Mouse (Mus musculus): Measurements from ENCODE around the gene Adamtsl1. TPM values are rescaled to one million over a fixed set of nuclear protein-coding genes. Genes with fewer than 3 reads are reported as not detected.

Gene Adamtsl1
- polyA plus RNA-seq, 1 experiment from 2014 or later = 3.0 TPM

DNA sequence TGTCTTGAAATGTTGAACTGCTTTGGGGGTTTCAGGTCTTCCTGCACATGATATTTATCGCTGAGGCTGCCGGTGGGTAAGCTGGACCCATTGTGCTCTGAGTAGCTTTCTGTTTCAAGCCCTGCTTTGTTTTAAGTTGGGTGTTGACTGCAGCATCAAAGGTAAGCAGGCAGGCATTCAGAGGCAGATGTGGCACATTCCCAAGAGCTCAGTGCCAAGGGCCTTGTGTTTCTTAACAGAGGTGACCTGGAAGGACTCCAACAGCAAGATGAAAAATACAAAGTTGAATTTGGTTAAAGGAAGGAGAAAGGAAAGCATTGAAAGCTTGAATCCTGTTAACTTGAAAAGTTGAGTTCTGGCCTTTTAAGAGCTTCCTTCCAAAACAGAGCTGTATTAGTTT lies 402.1 kb downstream of the Adamtsl1 start:
- Histone ChIP-seq H3K27ac (no peak overlapping the region), H3K4me1 (no peaks in the 10 kb centered on the region), H3K36me3 (replicated peaks) (no peaks in the 10 kb centered on the region), H3K9me3 (no peaks in the 10 kb centered on the region), H3K27me3 (ENCODE audit: poor library complexity, severe bottlenecking) (no peaks in the 10 kb centered on the region), H3K4me3 (no peak overlapping the region)
- DNase-seq (ENCODE audit: extremely low spot score, low spot score) = no peak
- WGBS = 33% methylated on average over 2 of the region's 2 CpGs

- WGBS = 79% methylated on average over 4 of the region's 4 CpGs
- Histone ChIP-seq H3K27me3 (ENCODE audit: poor library complexity, severe bottlenecking) (no peaks in the 10 kb centered on the region), H3K4me3 (no peak overlapping the region), H3K36me3 (replicated peaks) (no peaks in the 10 kb centered on the region), H3K4me1 (no peaks in the 10 kb centered on the region), H3K27ac (no peak overlapping the region), H3K9me3 (no peaks in the 10 kb centered on the region)
- DNase-seq (ENCODE audit: extremely low spot score, low spot score) = no peak
Measured at GRCm38 (mm10) chr4:85918366-85918765, 404.4 kb downstream of the Adamtsl1 start.

GRCm38 (mm10) chr4:85920474-85920873 lies 406.5 kb downstream of the Adamtsl1 start:
- Histone ChIP-seq H3K27me3 (ENCODE audit: poor library complexity, severe bottlenecking) (no peaks in the 10 kb centered on the region), H3K27ac (no peak overlapping the region), H3K4me1 (no peaks in the 10 kb centered on the region), H3K9me3 (no peaks in the 10 kb centered on the region), H3K36me3 (replicated peaks) (no peaks in the 10 kb centered on the region), H3K4me3 (no peak overlapping the region)
- WGBS = 94% methylated on average over 3 of the region's 3 CpGs
- DNase-seq (ENCODE audit: extremely low spot score, low spot score) = no peak

- DNase-seq (ENCODE audit: extremely low spot score, low spot score) = no peak
- no peaks in the 10 kb centered on the region for H3K36me3 ChIP-seq (replicated peaks)
- 93% methylated on average over 4 of the region's 4 CpGs for WGBS
- H3K4me1 ChIP-seq = no peaks in the 10 kb centered on the region
- H3K27ac ChIP-seq = no peak overlapping the region
- H3K9me3 ChIP-seq = no peaks in the 10 kb centered on the region
- H3K4me3 ChIP-seq = no peak overlapping the region
- H3K27me3 ChIP-seq (ENCODE audit: poor library complexity, severe bottlenecking) = no peaks in the 10 kb centered on the region
Measured at GRCm38 (mm10) chr4:85922741-85923140, 408.8 kb downstream of the Adamtsl1 start.

- Histone ChIP-seq H3K36me3 (replicated peaks) (no peaks in the 10 kb centered on the region), H3K4me3 (no peak overlapping the region), H3K27ac (no peak overlapping the region), H3K4me1 (no peaks in the 10 kb centered on the region), H3K27me3 (ENCODE audit: poor library complexity, severe bottlenecking) (no peaks in the 10 kb centered on the region), H3K9me3 (no peaks in the 10 kb centered on the region; the same call in 1 of the 2 replicates)
- no peak for DNase-seq (ENCODE audit: extremely low spot score, low spot score)
Measured at GRCm38 (mm10) chr4:85932129-85932528, 418.2 kb downstream of the Adamtsl1 start.

- Histone ChIP-seq H3K36me3 (replicated peaks) (no peaks in the 10 kb centered on the region), H3K27me3 (ENCODE audit: poor library complexity, severe bottlenecking) (no peaks in the 10 kb centered on the region), H3K27ac (no peak overlapping the region), H3K4me1 (0 out of 2 replicates have a peak, but pooled peaks cover 4% of the 10 kb centered on the region), H3K4me3 (no peak overlapping the region), H3K9me3 (no peaks in the 10 kb centered on the region)
- WGBS = 89% methylated on average over 5 of the region's 5 CpGs
- no peak for DNase-seq (ENCODE audit: extremely low spot score, low spot score)
Measured at GRCm38 (mm10) chr4:85939460-85939859, 425.5 kb downstream of the Adamtsl1 start.

- H3K27ac ChIP-seq = no peak overlapping the region
- no peaks in the 10 kb centered on the region for H3K36me3 ChIP-seq (replicated peaks)
- DNase-seq (ENCODE audit: extremely low spot score, low spot score) = no peak
- H3K9me3 ChIP-seq = no peaks in the 10 kb centered on the region
- H3K27me3 ChIP-seq (ENCODE audit: poor library complexity, severe bottlenecking) = no peaks in the 10 kb centered on the region
- H3K4me3 ChIP-seq = no peak overlapping the region
- H3K4me1 ChIP-seq = 0 out of 2 replicates have a peak, but pooled peaks cover 4% of the 10 kb centered on the region
- WGBS = 92% methylated on average over 2 of the region's 2 CpGs
Measured at GRCm38 (mm10) chr4:85941857-85942256, 427.9 kb downstream of the Adamtsl1 start.

DNA sequence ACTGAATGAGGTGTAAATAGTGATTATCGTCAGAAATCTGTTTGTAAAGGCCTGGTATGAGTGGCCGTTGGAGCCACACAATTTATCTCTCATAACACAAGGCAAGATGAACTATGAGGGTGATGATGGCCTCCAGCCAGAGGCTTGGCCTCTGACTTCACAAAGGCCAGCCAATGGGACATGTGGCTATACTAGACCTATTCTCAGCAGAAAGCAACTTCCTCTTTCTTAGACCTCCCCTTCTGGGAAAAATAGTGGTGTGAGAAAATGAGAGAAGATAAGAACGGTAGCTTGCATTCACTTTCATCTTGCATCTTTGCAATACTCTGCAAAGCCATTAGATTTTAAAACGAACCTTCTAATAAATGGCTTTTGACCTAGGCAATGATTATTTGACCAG lies 439.6 kb downstream of the Adamtsl1 start:
- no peaks in the 10 kb centered on the region for H3K4me1 ChIP-seq
- WGBS = 90% methylated on average over 4 of the region's 4 CpGs
- no peak overlapping the region for H3K4me3 ChIP-seq
- no peaks in the 10 kb centered on the region for H3K27me3 ChIP-seq (ENCODE audit: poor library complexity, severe bottlenecking)
- no peaks in the 10 kb centered on the region for H3K36me3 ChIP-seq (replicated peaks)
- no peak for DNase-seq (ENCODE audit: extremely low spot score, low spot score)
- no peak overlapping the region for H3K27ac ChIP-seq
- H3K9me3 ChIP-seq = no peaks in the 10 kb centered on the region

DNA sequence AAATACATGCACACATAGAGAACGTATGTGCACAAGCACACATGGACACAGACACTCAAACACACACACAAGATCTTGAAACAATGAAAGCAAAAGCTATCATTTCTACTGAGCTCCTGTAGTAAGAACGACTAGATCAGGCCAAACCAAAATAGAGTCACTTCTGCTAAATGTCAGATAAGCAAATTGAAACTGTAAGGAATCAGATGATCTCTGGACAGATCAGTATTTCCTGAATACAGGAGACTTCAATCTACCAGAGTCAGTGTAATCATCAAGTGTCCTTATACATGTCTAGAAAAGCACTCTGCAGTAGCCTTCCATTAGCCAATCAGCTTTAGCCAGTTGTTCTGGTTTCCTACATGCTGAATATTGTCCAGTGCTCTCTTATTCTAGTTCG lies 441.4 kb downstream of the Adamtsl1 start:
- Histone ChIP-seq H3K36me3 (replicated peaks) (no peaks in the 10 kb centered on the region), H3K4me3 (no peak overlapping the region), H3K27ac (no peak overlapping the region), H3K4me1 (no peaks in the 10 kb centered on the region), H3K9me3 (no peaks in the 10 kb centered on the region), H3K27me3 (ENCODE audit: poor library complexity, severe bottlenecking) (no peaks in the 10 kb centered on the region)
- no peak for DNase-seq (ENCODE audit: extremely low spot score, low spot score)
- 89% methylated on average over 3 of the region's 3 CpGs for WGBS

DNA sequence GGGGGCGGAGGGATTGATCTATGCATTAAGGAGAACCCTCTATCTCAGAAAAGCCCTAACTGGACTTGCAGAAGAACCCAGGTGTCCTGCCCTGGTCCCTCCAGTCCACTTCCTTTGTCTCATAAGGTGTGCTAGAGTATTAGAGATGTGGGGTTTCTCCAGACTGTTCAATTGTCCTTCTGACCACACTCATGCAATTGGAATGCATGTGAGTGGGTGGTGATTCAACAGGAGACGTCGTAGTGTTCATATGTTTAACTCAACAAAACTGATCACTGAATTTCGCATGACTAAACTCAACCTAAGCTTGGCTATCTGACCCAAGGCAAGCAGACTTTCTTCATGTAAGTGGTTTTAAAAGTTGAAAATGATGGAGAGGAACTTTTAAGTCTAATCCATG lies 443.3 kb downstream of the Adamtsl1 start:
- WGBS = 91% methylated on average over 4 of the region's 4 CpGs
- H3K9me3 ChIP-seq = no peaks in the 10 kb centered on the region
- no peaks in the 10 kb centered on the region for H3K4me1 ChIP-seq
- no peaks in the 10 kb centered on the region for H3K27me3 ChIP-seq (ENCODE audit: poor library complexity, severe bottlenecking)
- no peak overlapping the region for H3K27ac ChIP-seq
- H3K4me3 ChIP-seq = no peak overlapping the region
- H3K36me3 ChIP-seq (replicated peaks) = no peaks in the 10 kb centered on the region
- no peak for DNase-seq (ENCODE audit: extremely low spot score, low spot score)

DNA sequence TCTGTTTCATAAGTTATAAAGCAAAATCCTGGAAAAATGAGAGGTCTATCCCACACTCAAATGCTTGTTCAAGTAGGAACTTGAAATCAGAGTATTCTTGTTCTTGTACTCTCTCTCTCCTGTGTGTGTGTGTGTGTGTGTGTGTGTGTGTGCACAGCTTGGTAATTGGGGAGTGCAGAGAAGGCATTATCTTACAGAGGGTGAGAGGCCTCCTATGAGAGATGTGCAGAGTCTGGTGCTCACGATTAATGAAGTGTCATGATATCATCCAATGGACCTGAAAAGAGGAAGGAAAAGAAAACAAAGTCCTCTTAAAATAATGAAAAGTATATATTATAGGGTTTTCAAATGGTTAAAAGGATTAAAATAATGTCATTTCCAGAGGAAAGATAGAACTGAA lies 443.9 kb downstream of the Adamtsl1 start:
- WGBS = 82% methylated on average over 1 of the region's 1 CpGs
- no peaks in the 10 kb centered on the region for H3K9me3 ChIP-seq
- DNase-seq (ENCODE audit: extremely low spot score, low spot score) = no peak
- H3K27ac ChIP-seq = no peak overlapping the region
- no peaks in the 10 kb centered on the region for H3K27me3 ChIP-seq (ENCODE audit: poor library complexity, severe bottlenecking)
- no peaks in the 10 kb centered on the region for H3K4me1 ChIP-seq
- H3K36me3 ChIP-seq (replicated peaks) = no peaks in the 10 kb centered on the region
- no peak overlapping the region for H3K4me3 ChIP-seq

DNA sequence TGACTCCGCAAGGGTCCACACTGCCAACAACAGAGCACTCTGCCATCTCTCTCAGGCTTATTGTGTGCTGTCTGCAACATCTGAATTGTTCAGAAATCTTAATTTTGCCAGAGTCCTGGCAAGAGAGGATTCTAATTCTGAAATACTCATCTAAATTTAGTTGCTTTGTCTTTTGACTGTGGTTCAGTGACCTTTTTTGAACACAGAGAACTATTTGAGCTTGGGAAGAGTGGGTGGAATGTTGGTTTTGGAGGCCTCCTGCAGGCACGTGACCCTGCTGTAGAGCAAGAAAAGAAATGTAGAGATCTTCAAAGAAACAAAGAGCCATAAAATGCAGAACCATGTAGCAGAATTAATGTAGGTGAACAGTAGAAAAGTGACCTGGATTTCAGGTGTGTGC lies 445.0 kb downstream of the Adamtsl1 start:
- Histone ChIP-seq H3K27me3 (ENCODE audit: poor library complexity, severe bottlenecking) (no peaks in the 10 kb centered on the region), H3K27ac (no peak overlapping the region), H3K4me1 (no peaks in the 10 kb centered on the region), H3K4me3 (no peak overlapping the region), H3K9me3 (no peaks in the 10 kb centered on the region), H3K36me3 (replicated peaks) (no peaks in the 10 kb centered on the region)
- no peak for DNase-seq (ENCODE audit: extremely low spot score, low spot score)
- WGBS = 87% methylated on average over 2 of the region's 2 CpGs

- Histone ChIP-seq H3K36me3 (replicated peaks) (no peaks in the 10 kb centered on the region), H3K27ac (no peak overlapping the region), H3K9me3 (no peaks in the 10 kb centered on the region), H3K27me3 (ENCODE audit: poor library complexity, severe bottlenecking) (no peaks in the 10 kb centered on the region), H3K4me1 (no peaks in the 10 kb centered on the region), H3K4me3 (no peak overlapping the region)
- DNase-seq (ENCODE audit: extremely low spot score, low spot score) = no peak
- WGBS = 88% methylated on average over 3 of the region's 3 CpGs
Measured at GRCm38 (mm10) chr4:85976188-85976587, 462.2 kb downstream of the Adamtsl1 start.

GRCm38 (mm10) chr4:85979206-85979605 lies 465.2 kb downstream of the Adamtsl1 start:
- H3K27me3 ChIP-seq (ENCODE audit: poor library complexity, severe bottlenecking) = no peaks in the 10 kb centered on the region
- no peak for DNase-seq (ENCODE audit: extremely low spot score, low spot score)
- WGBS = 83% methylated on average over 10 of the region's 10 CpGs
- no peaks in the 10 kb centered on the region for H3K9me3 ChIP-seq
- H3K4me3 ChIP-seq = no peak overlapping the region
- no peak overlapping the region for H3K27ac ChIP-seq
- H3K36me3 ChIP-seq (replicated peaks) = no peaks in the 10 kb centered on the region
- no peaks in the 10 kb centered on the region for H3K4me1 ChIP-seq
